Comparison of ENCODE assay signal across 8 mouse cellular contexts in genomic region chr7:101378285-101378684, GRCm38 (mm10). TPM values are rescaled to one million over a fixed set of nuclear protein-coding genes. Genes with fewer than 3 reads are reported as not detected.
DNase-seq lines count a peak whose midpoint lies in the region; ATAC-seq and TF ChIP-seq lines count a peak whose summit lies in the region.

No protein-coding gene starts in this region.

- H3ac ChIP-seq in myocyte (ENCODE audit: control insufficient read depth, insufficient read length), result no peak overlapping the region

- H3K4me2 ChIP-seq in embryonic facial prominence, embryonic 15.5 days (replicated peaks), result peak overlapping the region; percentile 47
- peak overlapping the region; percentile 84 for H3K4me2 ChIP-seq in intestine, embryonic 16.5 days (ENCODE audit: low read depth, low read length)
- H3K4me2 ChIP-seq in myocyte (ENCODE audit: low read depth), result peak overlapping the region; percentile 32

- no peaks in the 10 kb centered on the region for H3K36me3 ChIP-seq in liver, adult 2 months (ENCODE audit: control insufficient read depth, insufficient read depth, low read length)
- H3K36me3 ChIP-seq in embryonic facial prominence, embryonic 15.5 days, result no peaks in the 10 kb centered on the region
- H3K36me3 ChIP-seq in intestine, embryonic 16.5 days (ENCODE audit: control insufficient read depth, insufficient read depth, low read length), result no peaks in the 10 kb centered on the region
- H3K36me3 ChIP-seq in myocyte (ENCODE audit: control insufficient read depth, insufficient read depth), result peaks cover 4% of the 10 kb centered on the region

- peak overlapping the region; percentile 95 for H3K27ac ChIP-seq in liver, adult 2 months (replicated peaks; ENCODE audit: insufficient read depth, low read depth, low read length)
- H3K27ac ChIP-seq in embryonic facial prominence, embryonic 15.5 days (replicated peaks), result peak overlapping the region; percentile 76
- peak overlapping the region; percentile 94 for H3K27ac ChIP-seq in intestine, embryonic 16.5 days (ENCODE audit: low read length)

- DNase-seq in liver, adult 2 months (ENCODE audit: extremely low read depth, low read depth, low spot score), result no peak
- no peak for DNase-seq in liver
- no peak for DNase-seq in yolk sac, embryonic 10.5 days (ENCODE audit: low spot score)
- DNase-seq in frontal cortex, postnatal 36 days (ENCODE audit: low spot score in 2 of 2), result no peak
- no peak for DNase-seq in MN1 (ENCODE audit: low spot score)

- no peak for ATAC-seq in embryonic facial prominence, embryonic 15.5 days (ENCODE audit: insufficient number of reproducible peaks, low FRiP score, low TSS enrichment, low read depth)
- peak; percentile 39 for ATAC-seq in intestine, embryonic 16.5 days

- peaks cover 19% of the 10 kb centered on the region for H3K4me1 ChIP-seq in liver, adult 2 months (ENCODE audit: control insufficient read depth, insufficient read depth, low read length)
- H3K4me1 ChIP-seq in embryonic facial prominence, embryonic 15.5 days, result peaks cover 34% of the 10 kb centered on the region
- H3K4me1 ChIP-seq in intestine, embryonic 16.5 days (ENCODE audit: control insufficient read depth, insufficient read depth, low read length), result peaks cover 28% of the 10 kb centered on the region

- no peaks in the 10 kb centered on the region for H3K9me3 ChIP-seq in embryonic facial prominence, embryonic 15.5 days (replicated peaks)
- no peaks in the 10 kb centered on the region for H3K9me3 ChIP-seq in intestine, embryonic 16.5 days (ENCODE audit: control insufficient read depth, low read length)

- H3K27me3 ChIP-seq in liver, adult 2 months (ENCODE audit: control insufficient read depth, insufficient read depth, low read length), result no peaks in the 10 kb centered on the region
- H3K27me3 ChIP-seq in embryonic facial prominence, embryonic 15.5 days, result no peaks in the 10 kb centered on the region
- no peaks in the 10 kb centered on the region for H3K27me3 ChIP-seq in intestine, embryonic 16.5 days (replicated peaks; ENCODE audit: control insufficient read depth, insufficient read depth, low read length)
- H3K27me3 ChIP-seq in myocyte (ENCODE audit: control insufficient read depth, insufficient read depth, insufficient read length), result no peaks in the 10 kb centered on the region

- peaks cover 7% of the 10 kb centered on the region for H3K79me2 ChIP-seq in liver, adult 2 months (ENCODE audit: control insufficient read depth, insufficient read depth, low read length)
- no peaks in the 10 kb centered on the region for H3K79me2 ChIP-seq in myocyte (ENCODE audit: control insufficient read depth, insufficient read depth)

- peak overlapping the region; percentile 77 for H3K4me3 ChIP-seq in liver, adult 2 months (ENCODE audit: insufficient read depth, low read depth, low read length)
- H3K4me3 ChIP-seq in embryonic facial prominence, embryonic 15.5 days (replicated peaks), result peak overlapping the region; percentile 30
- peak overlapping the region; percentile 49 for H3K4me3 ChIP-seq in intestine, embryonic 16.5 days (ENCODE audit: low read length)
- H3K4me3 ChIP-seq in myocyte, result no peak overlapping the region

- WGBS in liver, adult 2 months, result 17% methylated on average over 3 of the region's 3 CpGs
- WGBS in embryonic facial prominence, embryonic 15.5 days, result 37% methylated on average over 3 of the region's 3 CpGs
- WGBS in intestine, embryonic 16.5 days, result 16% methylated on average over 3 of the region's 3 CpGs

- TF ChIP-seq CTCF in liver, adult 2 months (IDR thresholded peaks at IDR 0.05; ENCODE audit: low read depth, low read length), result no peak

- peak overlapping the region; percentile 71 for H3K9ac ChIP-seq in liver, adult 2 months (ENCODE audit: low read depth, low read length)
- H3K9ac ChIP-seq in embryonic facial prominence, embryonic 15.5 days, result 0 out of 2 replicates have a peak overlapping the region, but pooled peaks have one; percentile 22
- peak overlapping the region; percentile 77 for H3K9ac ChIP-seq in intestine, embryonic 16.5 days (ENCODE audit: low read depth, low read length)

- no peak for TF ChIP-seq POLR2A in liver, adult 2 months (IDR thresholded peaks at IDR 0.05; ENCODE audit: extremely low read depth, insufficient read depth, low read length)
- TF ChIP-seq POLR2A in myocyte (IDR thresholded peaks at IDR 0.05; ENCODE audit: insufficient read length, low read depth), result no peak

TF ChIP-seq in myocyte, 11 proteins besides CTCF, POLR2A, EP300 and RAD21:
- TF ChIP-seq USF1 (IDR thresholded peaks at IDR 0.05; ENCODE audit: low read depth), result no peak
- no peak for TF ChIP-seq TCF3 (IDR thresholded peaks at IDR 0.05; ENCODE audit: insufficient read length, low read depth)
- TF ChIP-seq REST (IDR thresholded peaks at IDR 0.05; ENCODE audit: insufficient read depth, insufficient read length), result no peak
- TF ChIP-seq MYOD1 (IDR thresholded peaks at IDR 0.05; ENCODE audit: control insufficient read depth in 1 of 3, insufficient read length in 2 of 3, low read depth in 2 of 3), result no peak
- TF ChIP-seq MAX (IDR thresholded peaks at IDR 0.05; ENCODE audit: low read depth), result no peak
- no peak for TF ChIP-seq MYOG (IDR thresholded peaks at IDR 0.05; ENCODE audit: control insufficient read depth in 1 of 3, insufficient read depth in 1 of 3, insufficient read length in 2 of 3, low read depth in 2 of 3)
- no peak for TF ChIP-seq E2F4 (IDR thresholded peaks at IDR 0.05; ENCODE audit: insufficient read depth)

RNA-seq across cellular contexts. Expression of gene Arap1, which starts 30.4 kb away (rescaled TPM):
- total RNA-seq in liver, adult 2 months (2014; rRNA removed), result 43.8 and 51.0 TPM in 2 replicates
- 88.2 and 89.2 TPM in 2 replicates for polyA plus RNA-seq in liver, adult 2 months (2012; rRNA removed)
- polyA plus RNA-seq in embryonic facial prominence, embryonic 15.5 days (2015; fragmentation: Nextera tagmentation; extraction: Ambion mirVana), result 82.5 and 82.8 TPM in 2 replicates
- 60.9 and 61.8 TPM in 2 replicates for polyA plus RNA-seq in intestine, embryonic 16.5 days (2015; fragmentation: Nextera tagmentation; extraction: Ambion mirVana)
- 24.7 TPM for polyA plus RNA-seq in myocyte (2012; fragmentation: generic; extraction: Trizol)

RNA-seq across cellular contexts. Expression of gene Gm45837, which starts 32.4 kb away (rescaled TPM):
- not detected in 2 replicates for total RNA-seq in liver, adult 2 months (2014; rRNA removed)
- not detected in 2 replicates for polyA plus RNA-seq in liver, adult 2 months (2012; rRNA removed)
- polyA plus RNA-seq in embryonic facial prominence, embryonic 15.5 days (2015; fragmentation: Nextera tagmentation; extraction: Ambion mirVana), result 3.4 and 9.6 TPM in 2 replicates
- not detected in 2 replicates for polyA plus RNA-seq in intestine, embryonic 16.5 days (2015; fragmentation: Nextera tagmentation; extraction: Ambion mirVana)
- 0.55 TPM for polyA plus RNA-seq in myocyte (2012; fragmentation: generic; extraction: Trizol)

RNA-seq across cellular contexts. Expression of gene Pde2a, which starts 43.2 kb away (rescaled TPM):
- total RNA-seq in liver, adult 2 months (2014; rRNA removed), result 11.4 and 13.2 TPM in 2 replicates
- 7.7 and 7.9 TPM in 2 replicates for polyA plus RNA-seq in liver, adult 2 months (2012; rRNA removed)
- polyA plus RNA-seq in embryonic facial prominence, embryonic 15.5 days (2015; fragmentation: Nextera tagmentation; extraction: Ambion mirVana), result 10.0 and 12.5 TPM in 2 replicates
- polyA plus RNA-seq in intestine, embryonic 16.5 days (2015; fragmentation: Nextera tagmentation; extraction: Ambion mirVana), result 23.0 and 23.5 TPM in 2 replicates
- polyA plus RNA-seq in myocyte (2012; fragmentation: generic; extraction: Trizol), result 49.3 TPM

Comparison
In these comparisons a context has a peak if more than half of its experiments do, and no peak if none do; other contexts are left out.
1. H3K9ac ChIP-seq: peak in every context shown above with its lines; median percentile 77 in intestine, embryonic 16.5 days; 71 in liver, adult 2 months; 22 in embryonic facial prominence, embryonic 15.5 days.
2. H3K4me2 ChIP-seq: peak in every context shown above with its lines; median percentile 84 in intestine, embryonic 16.5 days; 47 in embryonic facial prominence, embryonic 15.5 days; 32 in myocyte.